Mouse (Mus musculus) ovary, adult 18-20 months (tissue): ENCODE results near the gene Specc1.

Source experiments
- DNase-seq: peaks from one replicate; pipeline ENCODE4 v3.0.0; 2022; ENCODE audit warnings: low spot score, mixed read lengths

The Specc1 gene

GRCm38 (mm10) chr11:62090321-62090720, 133.8 kb downstream of the Specc1 start:
- DNase-seq: no peak

GRCm38 (mm10) chr11:62103380-62103911, 146.9 kb downstream of the Specc1 start:
- DNase-seq: no peak

- no peak for DNase-seq
These were observed 149.9 kb downstream of the Specc1 start for GRCm38 (mm10) chr11:62106401-62106871.

GRCm38 (mm10) chr11:62107272-62107836, 150.8 kb downstream of the Specc1 start:
- DNase-seq: no peak

DNA sequence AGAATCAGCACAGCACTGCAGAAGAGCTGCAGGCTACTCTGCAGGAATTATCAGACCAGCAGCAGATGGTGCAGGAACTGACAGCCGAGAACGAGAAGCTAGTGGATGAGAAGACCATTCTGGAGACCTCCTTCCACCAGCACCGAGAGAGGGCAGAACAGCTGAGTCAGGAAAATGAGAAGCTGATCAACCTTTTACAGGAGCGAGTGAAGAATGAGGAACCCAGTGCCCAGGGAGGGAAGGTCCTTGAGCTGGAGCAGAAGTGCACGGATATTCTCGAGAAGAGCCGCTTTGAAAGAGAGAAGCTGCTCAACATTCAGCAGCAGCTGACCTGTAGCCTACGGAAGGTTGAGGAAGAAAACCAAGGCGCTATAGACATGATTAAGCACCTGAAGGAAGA, 162.0 kb downstream of the Specc1 start:
- no peak for DNase-seq

DNA sequence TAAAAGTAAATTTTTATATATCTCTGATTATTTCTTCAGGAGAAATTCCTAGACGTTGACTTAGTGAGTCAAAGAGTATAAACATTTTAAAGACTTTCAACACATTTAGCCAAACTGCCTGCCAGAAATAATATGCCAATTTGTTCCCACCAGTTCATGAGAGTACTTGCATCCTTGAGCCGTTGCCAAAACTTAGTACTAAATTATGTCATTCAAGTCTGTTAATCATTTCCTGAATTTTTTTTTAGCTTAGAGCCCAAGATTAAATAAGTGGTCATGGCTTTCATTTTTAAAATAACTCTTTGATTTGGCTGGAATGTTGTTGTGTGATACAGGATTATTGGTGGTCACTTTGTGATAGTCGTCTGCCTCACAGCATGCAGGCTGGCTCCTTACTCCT, 163.3 kb downstream of the Specc1 start:
- DNase-seq: no peak

DNA sequence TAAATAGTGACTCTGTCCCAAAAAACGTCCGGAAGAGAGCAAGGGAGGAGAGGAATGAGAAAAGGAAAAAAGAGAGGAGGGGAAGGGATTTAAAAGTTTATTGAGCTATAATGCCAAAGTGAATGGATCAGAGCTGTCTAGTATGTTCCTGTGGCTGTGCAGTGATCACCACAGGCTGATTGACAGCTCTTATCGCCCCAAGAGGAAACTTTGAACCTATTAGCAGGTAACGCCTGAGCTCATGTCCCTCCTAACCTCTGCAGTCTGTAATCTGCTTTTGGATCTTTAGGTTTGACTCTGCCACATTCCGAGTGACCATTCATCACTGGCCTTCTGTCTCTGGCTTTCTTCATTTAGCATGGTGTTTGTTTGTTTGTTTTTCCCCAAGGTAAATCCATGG, 164.8 kb downstream of the Specc1 start:
- no peak for DNase-seq

- DNase-seq: peak; percentile 48
These were observed 171.1 kb downstream of the Specc1 start for GRCm38 (mm10) chr11:62127692-62128091.

DNA sequence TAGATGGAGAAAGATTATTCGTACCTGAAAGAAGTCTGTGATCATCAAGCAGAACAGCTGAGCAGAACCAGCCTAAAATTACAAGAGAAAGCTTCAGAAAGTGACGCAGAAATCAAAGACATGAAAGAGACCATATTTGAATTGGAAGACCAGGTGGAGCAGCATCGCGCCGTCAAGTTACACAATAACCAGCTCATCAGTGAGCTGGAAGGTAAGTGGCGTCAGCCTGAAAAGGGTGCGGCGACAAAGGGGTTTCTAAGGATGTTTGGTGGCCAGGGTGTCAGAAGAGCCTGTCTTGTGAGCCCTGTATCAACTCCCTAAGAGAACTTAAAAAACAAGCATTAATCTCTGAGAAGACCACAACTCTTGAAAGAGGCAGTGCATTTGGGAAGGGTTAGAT, 171.6 kb downstream of the Specc1 start:
- DNase-seq: no peak

DNA sequence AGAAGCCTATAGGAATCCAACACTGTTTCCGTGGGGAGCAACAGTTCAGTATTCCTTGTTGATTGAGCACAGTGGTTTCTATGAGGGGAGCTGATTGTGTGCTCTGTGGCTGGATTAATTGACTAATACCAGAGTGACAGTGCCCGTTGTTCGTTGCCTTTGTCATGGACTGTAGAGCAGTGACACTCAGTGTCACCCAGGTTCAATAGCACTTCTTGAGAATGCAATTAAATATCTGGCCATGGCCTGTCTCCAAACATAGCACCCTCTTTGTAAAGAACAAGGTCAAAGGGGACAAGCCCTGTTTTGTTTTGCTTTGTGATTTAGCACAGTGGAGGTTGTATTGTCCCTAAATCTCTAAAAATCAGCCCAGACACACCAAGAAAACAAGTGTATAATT, 173.6 kb downstream of the Specc1 start:
- DNase-seq: no peak

GRCm38 (mm10) chr11:62130685-62131295, 174.2 kb downstream of the Specc1 start:
- no peak for DNase-seq

- DNase-seq: no peak
These were observed 175.0 kb downstream of the Specc1 start for GRCm38 (mm10) chr11:62131601-62132000.

GRCm38 (mm10) chr11:62134191-62134590, 177.6 kb downstream of the Specc1 start:
- no peak for DNase-seq

DNA sequence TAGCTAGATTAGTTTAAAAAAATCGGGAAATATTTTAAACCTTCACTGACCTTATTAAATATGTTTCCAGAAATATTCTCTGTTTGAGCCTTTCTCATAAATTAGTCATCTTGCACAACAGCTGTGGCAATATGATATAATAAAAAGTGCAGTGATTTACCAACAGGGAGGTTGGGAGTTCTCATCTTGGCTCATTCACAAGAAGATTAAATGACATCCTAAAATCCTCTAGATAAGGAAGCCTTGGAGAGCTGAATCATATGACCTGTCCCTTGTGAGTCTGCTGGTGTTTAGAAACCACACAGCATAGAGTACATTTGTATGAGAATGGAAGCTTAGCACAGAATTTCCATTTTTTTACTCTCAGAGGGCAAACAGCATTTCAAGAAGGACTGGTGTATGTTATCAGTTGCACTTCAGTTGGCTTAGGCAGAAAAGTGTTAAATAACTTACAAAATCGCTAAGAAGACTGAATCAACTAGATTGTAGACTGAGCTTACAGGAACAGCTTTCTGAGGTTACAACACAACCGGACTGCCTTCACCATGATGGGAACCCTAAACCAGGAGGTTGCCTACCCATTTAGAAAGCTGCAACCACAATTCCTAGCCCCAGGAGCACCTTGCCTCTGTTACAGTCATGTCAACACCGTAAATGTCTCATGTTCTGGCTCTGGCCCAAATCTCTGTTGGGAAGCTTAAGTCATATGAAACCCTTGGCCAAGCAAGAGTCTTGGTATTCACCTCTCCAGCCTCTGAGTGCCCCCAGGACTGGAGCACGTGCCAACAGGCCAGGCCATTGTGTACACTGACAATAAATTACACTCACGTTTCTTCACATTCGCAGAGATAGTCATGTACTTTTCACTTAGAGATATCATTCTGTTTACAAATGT, 188.9 kb downstream of the Specc1 start:
- no peak for DNase-seq

- DNase-seq: no peak
These were observed 190.1 kb downstream of the Specc1 start for GRCm38 (mm10) chr11:62146661-62147060.

DNA sequence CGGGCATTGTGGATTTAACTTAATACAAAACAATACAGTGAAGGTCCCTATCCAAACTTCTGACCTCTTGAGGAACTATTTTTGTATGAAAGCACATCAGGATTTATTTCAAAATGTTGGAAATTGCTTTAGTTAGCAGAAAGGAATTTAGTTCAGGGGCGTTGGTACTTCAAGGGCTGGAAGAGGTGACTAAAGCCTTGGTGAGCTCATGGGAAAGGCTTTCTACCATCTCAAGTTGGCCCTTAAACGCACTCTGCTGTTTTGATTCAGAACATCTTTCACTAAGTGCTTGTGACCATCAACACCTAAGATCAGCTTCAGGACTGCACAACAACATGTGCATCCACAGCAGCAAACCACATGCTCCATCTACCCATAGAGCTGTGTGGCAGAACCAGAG, 191.5 kb downstream of the Specc1 start:
- DNase-seq: no peak

DNA sequence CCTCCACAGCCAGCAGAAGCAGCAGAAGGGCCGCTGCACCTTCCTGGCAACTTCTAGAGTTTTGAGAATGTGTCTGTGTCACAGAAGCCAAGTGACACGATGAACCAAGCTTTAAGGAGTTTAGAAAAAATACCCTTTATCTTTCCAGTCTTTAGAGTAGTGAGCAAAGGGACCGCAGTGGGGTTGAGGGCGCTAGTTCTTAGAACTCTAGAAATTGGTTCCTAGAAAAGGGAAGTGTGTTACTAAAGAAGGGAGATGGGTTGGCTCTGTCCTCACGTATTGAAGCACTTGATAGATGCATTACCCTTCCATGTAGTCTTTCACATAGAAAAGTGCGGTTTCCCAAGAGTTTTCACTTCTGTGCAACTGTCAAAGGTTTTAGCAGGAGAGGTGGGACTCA, 191.9 kb downstream of the Specc1 start:
- DNase-seq: no peak

GRCm38 (mm10) chr11:62153057-62153456, 196.5 kb downstream of the Specc1 start:
- DNase-seq: no peak

DNA sequence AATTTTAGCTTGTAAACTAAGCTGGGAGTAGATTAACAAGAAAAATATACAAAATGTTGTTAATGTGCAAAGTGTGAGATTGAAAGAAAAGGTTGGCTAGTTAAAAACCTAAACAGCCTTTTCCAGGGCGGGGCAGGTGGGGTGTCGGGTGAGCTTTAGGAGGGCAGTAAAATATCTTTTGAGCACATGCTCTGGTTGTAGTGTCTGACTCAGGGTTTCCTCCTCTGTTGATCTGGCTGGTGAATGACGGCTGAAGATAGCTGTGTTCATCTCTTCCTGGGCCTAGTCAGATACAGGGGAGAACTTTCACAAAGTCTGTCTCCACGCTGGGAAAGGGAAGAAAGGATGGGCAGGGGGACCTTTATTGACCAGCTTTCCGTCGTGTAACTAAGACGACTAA, 203.2 kb downstream of the Specc1 start:
- no peak for DNase-seq

DNA sequence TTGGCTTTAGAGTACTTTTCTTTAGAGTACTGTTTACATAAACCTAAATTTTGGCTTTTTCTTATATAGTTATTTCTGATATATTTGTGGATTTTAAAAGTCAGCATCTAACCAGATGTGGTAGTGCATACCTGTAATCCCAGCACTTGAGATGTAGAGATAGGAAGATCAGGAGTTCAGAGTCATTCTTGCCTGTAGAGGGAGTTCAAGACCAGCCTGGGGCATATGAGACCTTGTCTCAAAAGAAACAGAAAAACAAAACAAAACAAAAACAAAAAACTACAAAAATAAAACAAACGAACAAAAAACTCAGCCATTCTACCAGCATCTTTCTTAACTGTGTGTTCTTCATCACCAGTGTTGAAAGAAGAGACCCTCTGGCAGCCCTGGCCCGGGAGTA, 204.9 kb downstream of the Specc1 start:
- DNase-seq: no peak

- no peak for DNase-seq
These were observed 207.8 kb downstream of the Specc1 start for GRCm38 (mm10) chr11:62164357-62164756.

DNA sequence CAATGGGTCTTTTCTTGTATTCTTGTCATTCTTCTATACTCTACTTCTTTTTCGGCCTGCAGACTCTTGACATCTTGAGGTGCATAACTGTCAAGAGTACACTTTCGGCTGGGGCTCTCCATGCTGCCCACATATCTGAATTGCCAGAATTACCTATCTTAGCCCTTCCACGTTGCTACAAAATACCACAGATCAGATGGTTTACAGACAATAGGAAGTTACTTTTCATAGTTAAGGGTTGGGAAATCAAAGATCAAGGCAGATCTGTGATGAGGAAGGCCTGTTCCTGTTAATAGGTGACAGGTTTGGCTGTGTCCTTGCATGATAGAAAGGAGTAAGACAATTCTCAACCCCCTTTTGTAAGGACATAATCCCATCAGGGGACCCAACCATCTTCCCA, 209.9 kb downstream of the Specc1 start:
- no peak for DNase-seq

GRCm38 (mm10) chr11:62168146-62168545, 211.6 kb downstream of the Specc1 start:
- DNase-seq: no peak
